Mouse (Mus musculus) CH12.LX (cell line): ENCODE measurements around the gene Zbtb21. TPM values are rescaled to one million over a fixed set of nuclear protein-coding genes. Genes with fewer than 3 reads are reported as not detected.

Experiments
- DNase-seq: peaks from one replicate; pipeline ENCODE4 v3.0.0-alpha.2; 2013; ENCODE audit errors: extremely low read depth
- H3K27ac ChIP-seq: 2 replicates; pipeline ENCODE4 v1.5.1; 2012; ENCODE audit warnings: low read depth, mild to moderate bottlenecking, control low read depth, moderate library complexity; ENCODE audit not compliant: insufficient read depth
- H3K27me3 ChIP-seq: replicated peaks from 2 replicates; pipeline ENCODE3; 2012; ENCODE audit warnings: inconsistent platforms
- H3K36me3 ChIP-seq, 2 experiments: replicated peaks in 1 of 2; 2 replicates each; pipeline versions ENCODE3 to v1.6.1; 2012; ENCODE audit warnings: inconsistent platforms in 1 of 2, low read length in 1 of 2, mild to moderate bottlenecking in 1 of 2, mixed read lengths in 1 of 2, moderate library complexity in 1 of 2; ENCODE audit not compliant: control insufficient read depth in 1 of 2, insufficient read depth in 1 of 2
- H3K4me1 ChIP-seq, 2 experiments: 2 replicates each; pipeline ENCODE4 v1.6.1; 2012; ENCODE audit warnings: inconsistent platforms in 1 of 2, moderate library complexity in 1 of 2; ENCODE audit not compliant: insufficient read depth in 2 of 2, control insufficient read depth in 1 of 2
- H3K4me2 ChIP-seq: 2 replicates; pipeline ENCODE4 v1.6.1; 2012; ENCODE audit warnings: low read depth, mild to moderate bottlenecking, control low read depth; ENCODE audit not compliant: poor library complexity, insufficient read depth, severe bottlenecking
- H3K4me3 ChIP-seq, 3 experiments: fragments of 150-350 bp in 1 of 3; sonication (generic) in 1 of 3; replicated peaks in 1 of 3; 2 replicates each; pipeline versions ENCODE3 to v1.5.1; 2011 to 2012; ENCODE audit warnings: low read depth in 2 of 3, low read length in 2 of 3, mild to moderate bottlenecking in 2 of 3, moderate library complexity in 2 of 3, control low read depth in 1 of 3, improper control_type of control experiment in 1 of 3, inconsistent platforms in 1 of 3, mixed read lengths in 1 of 3; ENCODE audit not compliant: poor library complexity in 1 of 3
- H3K79me2 ChIP-seq: replicated peaks from 2 replicates; pipeline ENCODE4 v1.6.1; 2012; ENCODE audit warnings: mild to moderate bottlenecking, moderate library complexity; ENCODE audit not compliant: control insufficient read depth, poor library complexity, insufficient read depth, severe bottlenecking; ENCODE audit errors: extremely low read depth
- H3K9ac ChIP-seq: 2 replicates; pipeline ENCODE4 v1.6.1; 2012; ENCODE audit warnings: low read depth, mild to moderate bottlenecking, control low read depth, moderate library complexity; ENCODE audit not compliant: insufficient read depth
- H3K9me3 ChIP-seq: replicated peaks from 2 replicates; pipeline ENCODE3; 2012; ENCODE audit warnings: low read length, inconsistent platforms, mixed read lengths
- BHLHE40 ChIP-seq: IDR thresholded peaks from 2 replicates; pipeline ENCODE4 v1.6.1; 2011; ENCODE audit warnings: mild to moderate bottlenecking, low read depth, low read length, improper control_type of control experiment
- CHD1 ChIP-seq: IDR thresholded peaks from 2 replicates; pipeline ENCODE4 v1.6.1; 2012; ENCODE audit warnings: low read depth, low read length, improper control_type of control experiment, inconsistent platforms
- CHD2 ChIP-seq: IDR thresholded peaks from 2 replicates; pipeline ENCODE4 v1.6.1; 2011; ENCODE audit warnings: low read length, improper control_type of control experiment
- CTCF ChIP-seq, 2 experiments: IDR thresholded peaks in 1 of 2; conservative IDR thresholded peaks in 1 of 2; 2 replicates each; pipeline ENCODE4 v1.5.1; 2011 to 2012; ENCODE audit warnings: low read depth in 2 of 2, low read length in 2 of 2, improper control_type of control experiment in 1 of 2, inconsistent platforms in 1 of 2, mild to moderate bottlenecking in 1 of 2, moderate library complexity in 1 of 2
- ELF1 ChIP-seq: IDR thresholded peaks from 2 replicates; pipeline ENCODE4 v1.6.1; 2014; ENCODE audit warnings: low read depth, mild to moderate bottlenecking, inconsistent platforms, low read length, improper control_type of control experiment
- EP300 ChIP-seq: IDR thresholded peaks from 2 replicates; pipeline ENCODE4 v1.6.1; 2011; ENCODE audit warnings: low read length, improper control_type of control experiment
- HCFC1 ChIP-seq: IDR thresholded peaks from 2 replicates; pipeline ENCODE4 v1.6.1; 2012; ENCODE audit warnings: low read depth, mild to moderate bottlenecking, inconsistent platforms, low read length, improper control_type of control experiment
- IRF4 ChIP-seq: IDR thresholded peaks from 2 replicates; pipeline ENCODE4 v1.6.1; 2014; ENCODE audit warnings: low read depth, mild to moderate bottlenecking, inconsistent platforms, low read length, improper control_type of control experiment
- JUN ChIP-seq: IDR thresholded peaks from 2 replicates; pipeline ENCODE4 v1.6.1; 2011; ENCODE audit warnings: low read depth, mild to moderate bottlenecking, low read length, improper control_type of control experiment, moderate library complexity; ENCODE audit not compliant: insufficient read depth
- KAT2A ChIP-seq: IDR thresholded peaks from 2 replicates; pipeline ENCODE4 v1.6.1; 2012; ENCODE audit warnings: low read length, improper control_type of control experiment, inconsistent platforms; ENCODE audit not compliant: insufficient replicate concordance
- MAX ChIP-seq: IDR thresholded peaks from 2 replicates; pipeline ENCODE4 v1.6.1; 2011; ENCODE audit warnings: low read length, improper control_type of control experiment
- MXI1 ChIP-seq: IDR thresholded peaks from 2 replicates; pipeline ENCODE4 v1.6.1; 2011; ENCODE audit warnings: mild to moderate bottlenecking, low read depth, low read length, improper control_type of control experiment
- NRF1 ChIP-seq: IDR thresholded peaks from 2 replicates; pipeline ENCODE4 v1.6.1; 2014; ENCODE audit warnings: low read depth, mild to moderate bottlenecking, inconsistent platforms, low read length, improper control_type of control experiment, moderate library complexity
- POLR2A ChIP-seq: IDR thresholded peaks from 2 replicates; pipeline ENCODE4 v1.6.1; 2011; ENCODE audit warnings: low read depth, mild to moderate bottlenecking, improper control_type of control experiment, low read length
- SIN3A ChIP-seq: IDR thresholded peaks from 2 replicates; pipeline ENCODE4 v1.6.1; 2012; ENCODE audit warnings: low read length, improper control_type of control experiment, inconsistent platforms
- SMC3 ChIP-seq: IDR thresholded peaks from 2 replicates; pipeline ENCODE4 v1.6.1; 2011; ENCODE audit warnings: low read depth, low read length, improper control_type of control experiment
- TBP ChIP-seq: conservative IDR thresholded peaks from 2 replicates; pipeline ENCODE4 v1.6.1; 2011; ENCODE audit warnings: low read depth, low read length, improper control_type of control experiment
- TCF12 ChIP-seq: IDR thresholded peaks from 2 replicates; pipeline ENCODE4 v1.6.1; 2014; ENCODE audit warnings: low read depth, mild to moderate bottlenecking, inconsistent platforms, low read length, improper control_type of control experiment
- ZNF384 ChIP-seq: IDR thresholded peaks from 2 replicates; pipeline ENCODE4 v1.6.1; 2012; ENCODE audit warnings: low read depth, low read length, improper control_type of control experiment, inconsistent platforms
- dilution Hi-C: fragments of 300-500 bp; cut with MboI; formaldehyde crosslinking; loops from 2 replicates; pipeline ENCODE4 v1.14.3; 2020; ENCODE audit warnings: low sequenced_read_pairs; ENCODE audit not compliant: extremely low pct_unique_long_range_greater_than_20kb, extremely low pct_ligation_motif_present
- in situ Hi-C: fragments of 300-500 bp; cut with MboI; formaldehyde crosslinking; loops from 3 replicates; pipeline ENCODE4 v1.14.3; 2019; ENCODE audit warnings: low sequenced_read_pairs, low pct_ligation_motif_present, low pct_unique_long_range_greater_than_20kb, mixed read lengths
- polyA plus RNA-seq: library from polyadenylated mRNA; unstranded; fragments of >175 nt; gene quantifications from 2 replicates; pipeline ENCODE4 v1.2.1, GENCODE M21; 2012; ENCODE audit warnings: low read depth; ENCODE audit not compliant: insufficient read length
- total RNA-seq, 2 experiments: library from RNA; depleted of rRNA; stranded (reverse); fragments of 300-350 nt in 1 of 2; fragments of >200 nt in 1 of 2; gene quantifications; 2 replicates each; pipeline ENCODE4 v1.2.3; 2012 to 2014

Zbtb21 gene
- total and polyA plus RNA-seq, 3 experiments = 9.9 to 24.8 (median 13.2) TPM

- in situ Hi-C loops = no loop called here
- Histone ChIP-seq H3K4me1 (peaks cover 6 to 37% of the 10 kb centered on the region in 2 experiments), H3K27me3 (peaks cover 11% of the 10 kb centered on the region), H3K9me3 (no peaks in the 10 kb centered on the region), H3K4me2 (no peak overlapping the region), H3K4me3 (no peak overlapping the region), H3K27ac (no peak overlapping the region), H3K9ac (no peak overlapping the region), H3K79me2 (no peaks in the 10 kb centered on the region), H3K36me3 (no peaks in the 10 kb centered on the region)
- no peak for TF ChIP-seq JUN
- no peak for TF ChIP-seq IRF4
- TF ChIP-seq TBP = no peak
- TF ChIP-seq MXI1 = no peak
- no peak for TF ChIP-seq SMC3
- no peak for TF ChIP-seq ZNF384
- no peak for TF ChIP-seq HCFC1
- TF ChIP-seq ELF1 = no peak
- DNase-seq = no peak
- dilution Hi-C loops = no loop called here
Measured at GRCm38 (mm10) chr16:97920621-97921020, 41.8 kb downstream of the Zbtb21 start.

- Histone ChIP-seq H3K27ac (no peak overlapping the region), H3K79me2 (no peaks in the 10 kb centered on the region), H3K27me3 (peaks cover 8% of the 10 kb centered on the region), H3K4me1 (peaks cover 6 to 29% of the 10 kb centered on the region in 2 experiments), H3K9ac (no peak overlapping the region), H3K4me3 (no peak overlapping the region), H3K36me3 (no peaks in the 10 kb centered on the region), H3K4me2 (no peak overlapping the region), H3K9me3 (no peaks in the 10 kb centered on the region)
- TF ChIP-seq CTCF (conservative IDR thresholded peaks at IDR 0.05 in 1 of 2, IDR thresholded peaks at IDR 0.05 in 1 of 2; ENCODE audit: low read depth in 2 of 2, low read length in 2 of 2) (no peak), HCFC1 (no peak), KAT2A (no peak), TCF12 (no peak), ELF1 (no peak), POLR2A (no peak), CHD2 (no peak), NRF1 (no peak), BHLHE40 (no peak), ZNF384 (no peak), SIN3A (no peak), CHD1 (no peak), EP300 (no peak), MAX (no peak), JUN (no peak), MXI1 (no peak)
- DNase-seq = no peak
- dilution Hi-C loops = no loop called here
- in situ Hi-C loops = loop anchor here (5.0 kb wide), 1 partner anchor 37 kb away; no protein-coding TSS in a partner anchor
Measured at GRCm38 (mm10) chr16:97919793-97920192, 42.6 kb downstream of the Zbtb21 start.
